In genomic region chr15:8577480-8577881, GRCm38 (mm10) we compare ENCODE assay signal across 11 mouse cellular contexts. TPM values are rescaled to one million over a fixed set of nuclear protein-coding genes. Genes with fewer than 3 reads are reported as not detected.
DNase-seq lines count a peak whose midpoint lies in the region; ATAC-seq and TF ChIP-seq lines count a peak whose summit lies in the region.
"Had no signal": no experiment of that assay in that cellular context is flagged by ENCODE, and none has a peak within 500 bp of the region (broad histone marks: within the 10 kb centered on the region; RNA-seq: fewer than 3 reads in every experiment).

No protein-coding gene starts in this region.

- no peaks in the 10 kb centered on the region for H3K36me3 ChIP-seq in neural tube, embryonic 15.5 days
- H3K36me3 ChIP-seq in myocyte (ENCODE audit: control insufficient read depth, insufficient read depth): no peaks in the 10 kb centered on the region

- no peaks in the 10 kb centered on the region for H3K9me3 ChIP-seq in neural tube, embryonic 15.5 days (replicated peaks)

- intact Hi-C loops in left cerebral cortex, postnatal 10 days (cut with DNase I): no loop called here

- peak; percentile 43 for DNase-seq in neural tube, embryonic 10.5 days (ENCODE audit: extremely low spot score, low spot score)
- peak; percentile 70 for DNase-seq in R1 (ENCODE audit: low read depth, low spot score)
- peak; percentile 54 to 76 for DNase-seq in cerebellum, postnatal 14 days
- peak; percentile 84 for DNase-seq in induced T-regulatory cell, adult 2 months (ENCODE audit: low read depth)
- DNase-seq in left cerebral cortex, postnatal 10 days (ENCODE audit: extremely low spot score in 1 of 2, low spot score in 2 of 2): peak; percentile 11 to 45
- DNase-seq in ovary, postnatal 10 days (ENCODE audit: low spot score): no peak

- no peak for ATAC-seq in neural tube, embryonic 15.5 days (ENCODE audit: low FRiP score)

- H3K27ac ChIP-seq in neural tube, embryonic 15.5 days (replicated peaks): no peak overlapping the region
- H3K27ac ChIP-seq: macrophage had no signal

- H3K4me2 ChIP-seq in neural tube, embryonic 15.5 days: no peak overlapping the region
- H3K4me2 ChIP-seq in myocyte (ENCODE audit: low read depth): peak overlapping the region; percentile 72

- H3ac ChIP-seq in myocyte (ENCODE audit: control insufficient read depth, insufficient read length): no peak overlapping the region

- H3K79me2 ChIP-seq in myocyte (ENCODE audit: control insufficient read depth, insufficient read depth): no peaks in the 10 kb centered on the region

- no peak overlapping the region for H3K4me3 ChIP-seq in neural tube, embryonic 15.5 days (replicated peaks)
- H3K4me3 ChIP-seq in myocyte: no peak overlapping the region
- H3K4me3 ChIP-seq: erythroblast, embryonic 14.5 days had no signal

- H3K9ac ChIP-seq in neural tube, embryonic 15.5 days (replicated peaks): no peak overlapping the region

- 16% methylated on average over 3 of the region's 3 CpGs for WGBS in neural tube, embryonic 15.5 days

- H3K27me3 ChIP-seq in neural tube, embryonic 15.5 days (replicated peaks): peaks cover under 1% of the 10 kb centered on the region; the same call in 1 of the 2 replicates
- H3K27me3 ChIP-seq in myocyte (ENCODE audit: control insufficient read depth, insufficient read depth, insufficient read length): peaks cover 24% of the 10 kb centered on the region

- TF ChIP-seq POLR2A in myocyte (IDR thresholded peaks at IDR 0.05; ENCODE audit: insufficient read length, low read depth): no peak

- H3K4me1 ChIP-seq in neural tube, embryonic 15.5 days: no peaks in the 10 kb centered on the region

TF ChIP-seq in myocyte, 11 proteins besides CTCF, POLR2A, EP300 and RAD21:
- no peak for TF ChIP-seq SRF (IDR thresholded peaks at IDR 0.05; ENCODE audit: control insufficient read depth, insufficient read length, low read depth)
- TF ChIP-seq REST (IDR thresholded peaks at IDR 0.05; ENCODE audit: insufficient read depth, insufficient read length): no peak
- no peak for TF ChIP-seq MYOD1 (IDR thresholded peaks at IDR 0.05; ENCODE audit: control insufficient read depth in 1 of 3, insufficient read length in 2 of 3, low read depth in 2 of 3)
- no peak for TF ChIP-seq USF1 (IDR thresholded peaks at IDR 0.05; ENCODE audit: low read depth)
- no peak for TF ChIP-seq CEBPB (IDR thresholded peaks at IDR 0.05; ENCODE audit: insufficient read depth, poor library complexity, severe bottlenecking)
- TF ChIP-seq POLR2AphosphoS2 (IDR thresholded peaks at IDR 0.05; ENCODE audit: insufficient read length, low read depth): no peak
- no peak for TF ChIP-seq TCF12 (IDR thresholded peaks at IDR 0.05; ENCODE audit: insufficient read depth, poor library complexity, severe bottlenecking)
- no peak for TF ChIP-seq TCF3 (IDR thresholded peaks at IDR 0.05; ENCODE audit: insufficient read length, low read depth)
- no peak for TF ChIP-seq E2F4 (IDR thresholded peaks at IDR 0.05; ENCODE audit: insufficient read depth)
- no peak for TF ChIP-seq MAX (IDR thresholded peaks at IDR 0.05; ENCODE audit: low read depth)

RNA-seq across cellular contexts. Expression of gene Gm2310, which starts 57.7 kb away (rescaled TPM):
- not detected in 2 replicates for polyA plus RNA-seq in neural tube, embryonic 15.5 days (2015; fragmentation: Nextera tagmentation; extraction: Ambion mirVana)
- total RNA-seq in left cerebral cortex, postnatal 10 days (2021): not detected
- not detected for polyA plus RNA-seq in myocyte (2012; fragmentation: generic; extraction: Trizol)
- polyA plus RNA-seq: erythroblast, embryonic 14.5 days; macrophage; testis, adult 2 months had no signal
